Mouse (Mus musculus): Measurements from ENCODE around the gene Ten1. TPM values are rescaled to one million over a fixed set of nuclear protein-coding genes. Genes with fewer than 3 reads are reported as not detected.

Ten1 gene
- polyA plus RNA-seq, 1 experiment from 2014 or later, result 86.7 TPM

DNA sequence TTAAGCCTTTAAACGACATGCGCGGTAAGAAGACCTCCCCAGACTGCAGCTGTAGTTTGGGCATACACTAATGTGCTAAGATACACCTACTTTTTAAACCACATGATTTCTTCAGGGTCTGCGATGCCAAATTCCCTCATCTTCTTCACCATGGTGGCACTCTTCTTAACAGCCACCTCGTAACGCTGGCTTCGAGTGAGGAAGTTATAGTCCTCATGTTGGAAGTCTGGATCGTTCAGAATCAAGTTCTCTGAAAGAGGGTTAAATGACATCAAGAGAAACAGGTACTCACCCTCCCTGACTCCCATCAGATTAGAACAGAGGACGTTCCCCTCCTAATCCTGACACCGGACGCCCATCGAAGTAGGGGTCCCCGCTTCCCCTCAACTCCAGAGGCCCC is 523 bp upstream of the Ten1 start:
- H3K9me3 ChIP-seq, result no peaks in the 10 kb centered on the region
- H3K4me2 ChIP-seq, result peak overlapping the region; percentile 58
- peak overlapping the region; percentile 100 for H3K27ac ChIP-seq
- WGBS, result 21% methylated on average over 13 of the region's 13 CpGs
- peaks cover 31% of the 10 kb centered on the region for H3K4me1 ChIP-seq
- H3K4me3 ChIP-seq, result peak overlapping the region; percentile 86
- 0 out of 2 replicates have a peak, but pooled peaks cover 3% of the 10 kb centered on the region for H3K36me3 ChIP-seq (replicated peaks)
- no peak for ATAC-seq (replicated peaks)
- no peaks in the 10 kb centered on the region for H3K27me3 ChIP-seq (replicated peaks)
- H3K9ac ChIP-seq, result peak overlapping the region; percentile 91

DNA sequence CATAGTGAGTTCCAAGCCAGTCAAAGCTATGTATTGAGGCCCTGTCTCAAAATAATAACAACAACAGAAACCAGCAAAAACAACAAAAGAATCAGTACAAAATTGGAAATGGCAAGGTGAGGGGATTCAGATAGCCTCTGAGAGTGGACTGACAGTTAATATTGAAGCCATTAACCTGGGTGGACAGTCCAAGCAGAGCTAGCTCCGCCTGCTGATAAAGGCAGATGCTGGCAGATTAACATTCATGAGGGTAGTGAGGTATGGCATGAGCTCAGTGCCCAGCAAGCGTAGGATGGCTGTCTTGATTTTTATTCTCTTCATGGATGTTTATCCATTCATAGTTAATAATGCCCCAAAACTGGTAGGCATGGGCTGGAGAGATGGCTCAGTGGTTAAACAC is 2.5 kb downstream of the Ten1 start:
- H3K27ac ChIP-seq, result no peak overlapping the region
- 88% methylated on average over 2 of the region's 2 CpGs for WGBS

DNA sequence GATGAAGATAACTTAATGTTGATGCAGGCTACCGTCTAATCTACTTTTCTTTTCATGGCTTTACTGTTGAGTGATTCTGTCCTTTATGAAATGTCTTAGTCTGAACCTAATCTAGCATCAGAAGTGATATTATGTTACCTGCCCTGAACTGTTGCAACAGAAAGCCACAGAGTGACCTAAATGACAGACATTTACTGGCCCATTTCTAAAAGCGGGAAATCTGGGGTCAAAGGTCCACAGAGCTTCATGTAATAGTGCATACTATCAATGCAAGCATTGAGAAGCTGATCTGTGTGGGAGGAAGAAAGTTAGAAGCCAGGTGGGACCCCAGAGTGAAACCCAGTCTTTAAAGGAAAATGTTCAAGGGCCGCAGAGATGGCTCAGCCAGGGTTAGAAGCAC is 4.5 kb downstream of the Ten1 start:
- 96% methylated on average over 3 of the region's 3 CpGs for WGBS
- no peak for ATAC-seq (replicated peaks)
- H3K4me2 ChIP-seq, result no peak overlapping the region

More for the DNA sequence above, 2.5 kb downstream of the Ten1 start:
- no peak for ATAC-seq (replicated peaks)
- Histone ChIP-seq H3K27me3 (replicated peaks) (no peaks in the 10 kb centered on the region), H3K9me3 (no peaks in the 10 kb centered on the region), H3K4me3 (no peak overlapping the region), H3K4me2 (no peak overlapping the region), H3K4me1 (peaks cover 19% of the 10 kb centered on the region), H3K36me3 (replicated peaks) (peaks cover 2% of the 10 kb centered on the region; the same call in 1 of the 2 replicates), H3K9ac (no peak overlapping the region)

DNA sequence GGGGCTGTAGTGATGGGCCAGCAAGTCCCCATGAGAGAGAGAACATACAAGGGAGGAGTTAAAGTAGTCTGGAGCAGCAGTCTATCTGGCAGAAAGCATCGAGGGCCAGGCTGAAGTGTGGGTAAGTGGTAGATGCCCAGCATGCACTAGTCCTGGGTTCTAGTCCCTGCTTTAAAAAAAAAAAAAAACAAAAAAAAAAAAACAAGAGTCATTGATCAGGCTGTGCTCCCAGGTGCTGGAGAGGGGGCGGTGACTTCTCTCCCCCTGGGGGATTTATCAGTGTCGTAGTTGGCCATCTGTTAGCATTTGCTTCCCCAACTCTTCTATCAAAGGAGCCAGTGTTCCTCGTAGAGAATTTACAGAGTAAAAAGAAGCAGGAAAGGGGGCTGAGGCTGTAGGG is 8.0 kb downstream of the Ten1 start:
- 82% methylated on average over 4 of the region's 4 CpGs for WGBS

More for the DNA sequence above, 4.5 kb downstream of the Ten1 start:
- Histone ChIP-seq H3K9ac (no peak overlapping the region), H3K4me3 (no peak overlapping the region), H3K36me3 (replicated peaks) (no peaks in the 10 kb centered on the region; the same call in 1 of the 2 replicates), H3K27ac (no peak overlapping the region), H3K27me3 (replicated peaks) (no peaks in the 10 kb centered on the region), H3K4me1 (peaks cover 4% of the 10 kb centered on the region), H3K9me3 (no peaks in the 10 kb centered on the region)

DNA sequence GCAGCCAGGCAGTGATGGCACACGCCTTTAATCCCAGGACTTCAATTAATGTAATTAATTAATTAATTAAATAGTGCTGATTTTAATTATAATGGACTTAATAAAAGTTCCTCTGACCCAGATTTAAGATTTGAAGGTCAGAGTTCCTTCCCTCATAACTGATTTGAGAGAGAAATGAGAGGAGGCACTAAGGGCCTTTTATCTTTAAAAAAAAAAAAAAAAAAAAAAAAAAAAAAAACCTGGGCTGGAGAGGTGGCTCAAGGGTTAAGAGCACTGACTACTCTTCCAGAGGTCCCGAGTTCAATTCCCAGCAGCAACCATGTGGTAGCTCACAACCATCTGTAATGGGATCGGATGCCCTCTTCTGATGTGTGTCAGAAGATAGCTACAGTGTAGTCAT is 10.0 kb downstream of the Ten1 start:
- ATAC-seq (replicated peaks), result no peak
- Histone ChIP-seq H3K9ac (no peak overlapping the region), H3K4me1 (no peaks in the 10 kb centered on the region), H3K36me3 (replicated peaks) (no peaks in the 10 kb centered on the region; the same call in 1 of the 2 replicates), H3K4me3 (no peak overlapping the region), H3K4me2 (no peak overlapping the region), H3K27me3 (replicated peaks) (no peaks in the 10 kb centered on the region), H3K27ac (no peak overlapping the region), H3K9me3 (no peaks in the 10 kb centered on the region)
- WGBS, result 85% methylated on average over 3 of the region's 3 CpGs

More for the DNA sequence above, 8.0 kb downstream of the Ten1 start:
- Histone ChIP-seq H3K4me2 (no peak overlapping the region), H3K27ac (no peak overlapping the region), H3K4me1 (no peaks in the 10 kb centered on the region), H3K9ac (no peak overlapping the region), H3K36me3 (replicated peaks) (no peaks in the 10 kb centered on the region; the same call in 1 of the 2 replicates), H3K27me3 (replicated peaks) (no peaks in the 10 kb centered on the region), H3K9me3 (no peaks in the 10 kb centered on the region), H3K4me3 (no peak overlapping the region)
- ATAC-seq (replicated peaks), result no peak

DNA sequence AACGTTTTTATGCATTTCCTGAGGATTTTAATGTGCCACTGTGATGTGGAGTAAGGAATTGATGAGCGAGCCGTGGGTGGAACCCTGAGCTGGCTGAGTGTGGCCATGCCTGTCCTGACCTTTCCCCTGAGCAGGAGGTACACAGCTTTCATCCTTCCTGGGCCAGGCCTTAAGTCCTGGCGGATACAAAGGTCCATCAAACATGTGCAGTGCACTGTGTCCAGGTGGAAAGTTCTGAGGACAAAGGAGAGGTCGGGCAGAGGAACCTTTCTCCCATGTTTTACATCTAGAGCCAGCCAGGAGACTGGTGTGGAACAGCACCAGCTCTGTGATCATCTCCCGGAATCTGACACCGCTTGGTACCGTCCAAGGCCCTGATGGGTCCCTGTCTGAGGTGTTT is 10.6 kb downstream of the Ten1 start:
- 82% methylated on average over 8 of the region's 8 CpGs for WGBS
- Histone ChIP-seq H3K36me3 (replicated peaks) (no peaks in the 10 kb centered on the region; the same call in 1 of the 2 replicates), H3K4me3 (no peak overlapping the region), H3K9me3 (no peaks in the 10 kb centered on the region), H3K27me3 (replicated peaks) (no peaks in the 10 kb centered on the region), H3K27ac (no peak overlapping the region), H3K4me2 (no peak overlapping the region), H3K9ac (no peak overlapping the region), H3K4me1 (no peaks in the 10 kb centered on the region)
- no peak for ATAC-seq (replicated peaks)

DNA sequence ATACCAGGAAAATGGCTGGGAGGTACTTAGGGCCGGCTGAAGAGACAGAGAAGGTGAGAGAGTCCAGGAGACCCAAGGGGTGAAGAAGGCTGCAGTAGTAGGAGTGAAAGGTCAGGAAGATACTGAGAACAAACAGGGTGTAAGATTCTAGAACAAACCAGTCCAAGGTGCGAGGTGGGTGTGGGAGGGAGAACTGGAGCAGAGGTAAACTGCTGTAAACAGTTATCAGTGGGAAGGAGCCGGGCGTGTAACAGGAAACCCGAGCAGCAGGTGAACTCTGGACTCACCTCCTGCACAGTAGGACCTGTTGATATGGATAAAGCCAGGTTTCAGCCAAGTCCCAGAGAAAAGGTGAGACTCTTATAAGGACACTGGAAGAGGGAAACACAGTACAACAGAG is 12.0 kb downstream of the Ten1 start:
- Histone ChIP-seq H3K27ac (no peak overlapping the region), H3K4me3 (no peak overlapping the region), H3K9ac (no peak overlapping the region), H3K9me3 (no peaks in the 10 kb centered on the region), H3K4me2 (no peak overlapping the region), H3K27me3 (replicated peaks) (no peaks in the 10 kb centered on the region), H3K36me3 (replicated peaks) (no peaks in the 10 kb centered on the region; the same call in 1 of the 2 replicates), H3K4me1 (no peaks in the 10 kb centered on the region)
- no peak for ATAC-seq (replicated peaks)
- WGBS, result 79% methylated on average over 5 of the region's 5 CpGs

DNA sequence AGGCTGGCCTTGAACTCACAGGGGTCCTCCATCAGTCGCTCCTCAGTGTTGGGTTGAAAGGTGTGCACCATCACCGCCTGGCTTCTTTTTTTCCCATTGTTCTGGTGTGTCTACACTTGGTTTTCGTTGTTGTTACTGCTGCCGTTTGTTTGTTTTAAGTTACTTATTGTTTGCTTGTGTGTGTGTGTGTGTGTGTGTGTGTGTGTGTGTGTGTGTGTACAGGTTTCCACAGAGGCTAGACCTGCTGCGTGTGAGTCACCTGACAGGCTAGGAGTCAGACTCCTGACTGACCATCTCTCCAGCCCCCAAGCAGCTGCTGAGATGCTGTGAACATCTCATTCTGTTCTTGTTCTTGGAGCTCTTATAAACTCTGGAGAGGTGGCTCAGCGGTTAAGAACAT is 14.2 kb downstream of the Ten1 start:
- Histone ChIP-seq H3K9ac (no peak overlapping the region), H3K9me3 (no peaks in the 10 kb centered on the region), H3K4me2 (no peak overlapping the region), H3K27ac (no peak overlapping the region), H3K4me1 (no peaks in the 10 kb centered on the region), H3K27me3 (replicated peaks) (no peaks in the 10 kb centered on the region), H3K36me3 (replicated peaks) (no peaks in the 10 kb centered on the region), H3K4me3 (no peak overlapping the region)
- ATAC-seq (replicated peaks), result no peak
- WGBS, result 91% methylated on average over 6 of the region's 6 CpGs

DNA sequence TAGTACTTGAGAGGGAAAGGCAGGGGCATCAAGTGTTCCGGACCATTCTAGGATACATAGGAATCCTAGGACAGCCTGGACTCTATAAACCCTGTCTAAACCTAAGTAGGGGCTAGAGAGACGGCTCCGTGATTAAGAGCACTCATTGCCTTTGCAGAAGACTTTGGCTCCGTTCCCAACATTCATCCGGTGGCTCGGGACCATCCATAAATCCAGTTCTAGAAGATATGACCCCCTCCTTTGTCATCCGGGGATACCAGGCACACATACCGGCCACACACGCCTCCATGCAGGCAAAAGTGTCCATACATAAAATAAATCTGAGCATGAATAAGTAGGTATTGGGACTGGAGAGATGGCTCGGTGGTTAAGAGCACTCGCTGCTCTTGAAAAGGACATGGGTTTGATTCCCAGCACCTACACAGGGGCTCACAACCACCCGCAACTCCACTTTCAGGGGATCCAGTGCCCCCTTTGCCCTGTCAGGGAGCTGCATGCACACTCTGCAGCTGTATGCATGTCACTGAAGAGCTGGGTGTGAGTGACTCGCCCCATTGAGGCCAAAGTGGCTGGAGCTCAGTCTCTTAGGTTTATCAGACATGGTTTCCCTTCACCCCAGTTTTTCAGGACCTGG is 15.3 kb downstream of the Ten1 start:
- Histone ChIP-seq H3K36me3 (replicated peaks) (no peaks in the 10 kb centered on the region), H3K9ac (no peak overlapping the region), H3K4me3 (no peak overlapping the region), H3K27me3 (replicated peaks) (no peaks in the 10 kb centered on the region), H3K27ac (no peak overlapping the region), H3K4me2 (no peak overlapping the region), H3K4me1 (peaks cover 8% of the 10 kb centered on the region; the same call in 1 of the 2 replicates), H3K9me3 (no peaks in the 10 kb centered on the region)
- WGBS, result 91% methylated on average over 13 of the region's 13 CpGs
- no peak for ATAC-seq (replicated peaks)

DNA sequence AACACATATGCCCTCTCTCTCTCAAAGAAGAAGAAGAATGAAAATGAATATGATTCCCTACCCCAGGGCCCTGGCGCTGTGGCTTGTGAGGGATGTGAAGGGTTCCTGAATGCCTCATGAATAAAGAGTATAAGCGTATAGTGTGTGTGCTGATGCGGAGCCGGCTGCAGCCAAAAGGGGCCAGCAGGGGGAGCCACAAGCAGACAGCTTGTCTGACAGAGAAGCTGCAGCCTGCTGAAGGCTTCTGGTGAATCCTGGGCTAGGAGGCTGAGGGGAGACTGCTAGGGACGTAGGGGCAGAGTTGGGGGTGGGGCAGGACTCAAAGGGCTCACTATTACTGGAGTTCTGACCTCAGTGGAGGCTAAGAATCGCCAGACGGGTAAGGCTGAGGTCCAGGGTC is 16.5 kb downstream of the Ten1 start:
- no peaks in the 10 kb centered on the region for H3K9me3 ChIP-seq
- no peak overlapping the region for H3K4me2 ChIP-seq
- H3K9ac ChIP-seq, result no peak overlapping the region
- no peaks in the 10 kb centered on the region for H3K36me3 ChIP-seq (replicated peaks)
- 82% methylated on average over 7 of the region's 7 CpGs for WGBS
- H3K27me3 ChIP-seq (replicated peaks), result no peaks in the 10 kb centered on the region; the same call in 1 of the 2 replicates
- H3K4me1 ChIP-seq, result peaks cover 14% of the 10 kb centered on the region
- no peak overlapping the region for H3K27ac ChIP-seq
- no peak overlapping the region for H3K4me3 ChIP-seq
- no peak for ATAC-seq (replicated peaks)

DNA sequence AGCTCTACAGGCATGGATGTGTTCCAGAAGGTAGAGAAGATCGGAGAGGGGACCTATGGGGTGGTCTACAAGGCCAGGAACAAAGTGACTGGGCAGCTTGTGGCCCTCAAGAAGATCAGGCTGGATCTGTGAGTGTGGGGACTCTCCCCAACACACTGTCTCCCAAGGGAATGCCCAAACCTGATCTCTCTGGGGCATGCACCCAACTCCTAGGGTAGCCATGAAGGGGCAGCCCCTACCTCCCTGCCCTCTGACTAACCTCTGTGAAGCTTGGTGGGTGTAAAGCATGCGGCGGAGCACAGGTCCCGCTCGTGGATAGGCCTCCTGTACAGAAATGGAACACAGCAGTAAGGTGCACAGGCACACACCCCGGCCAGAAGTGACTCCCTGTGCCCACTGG is 17.3 kb downstream of the Ten1 start:
- H3K4me2 ChIP-seq, result no peak overlapping the region
- H3K27me3 ChIP-seq (replicated peaks), result peaks cover 6% of the 10 kb centered on the region
- H3K4me1 ChIP-seq, result peaks cover 14% of the 10 kb centered on the region
- H3K36me3 ChIP-seq (replicated peaks), result no peaks in the 10 kb centered on the region
- H3K9me3 ChIP-seq, result no peaks in the 10 kb centered on the region
- no peak overlapping the region for H3K9ac ChIP-seq
- ATAC-seq (replicated peaks), result no peak
- WGBS, result 96% methylated on average over 6 of the region's 6 CpGs
- H3K4me3 ChIP-seq, result no peak overlapping the region
- H3K27ac ChIP-seq, result no peak overlapping the region

DNA sequence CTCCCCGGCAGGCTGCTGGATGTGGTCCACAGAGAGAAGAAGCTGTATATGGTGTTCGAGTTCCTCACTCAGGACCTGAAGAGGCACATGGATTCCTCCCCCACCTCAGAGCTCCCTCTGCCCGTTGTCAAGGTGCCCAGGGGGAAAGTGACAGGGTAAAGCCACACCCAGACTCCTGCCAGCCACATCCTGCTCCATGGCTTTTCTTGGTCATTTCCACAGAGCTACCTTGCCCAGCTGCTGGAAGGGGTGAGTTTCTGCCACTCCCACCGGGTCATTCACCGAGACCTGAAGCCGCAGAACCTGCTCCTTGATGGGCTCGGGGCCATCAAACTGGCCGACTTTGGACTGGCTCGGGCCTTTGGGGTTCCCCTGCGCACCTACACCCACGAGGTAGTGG is 17.9 kb downstream of the Ten1 start:
- no peak overlapping the region for H3K4me2 ChIP-seq
- H3K9me3 ChIP-seq, result no peaks in the 10 kb centered on the region
- H3K27me3 ChIP-seq (replicated peaks), result peaks cover 12% of the 10 kb centered on the region
- no peak for ATAC-seq (replicated peaks)
- H3K4me1 ChIP-seq, result peaks cover 14% of the 10 kb centered on the region
- H3K27ac ChIP-seq, result no peak overlapping the region
- H3K9ac ChIP-seq, result no peak overlapping the region
- no peak overlapping the region for H3K4me3 ChIP-seq
- WGBS, result 84% methylated on average over 11 of the region's 11 CpGs
- no peaks in the 10 kb centered on the region for H3K36me3 ChIP-seq (replicated peaks)

DNA sequence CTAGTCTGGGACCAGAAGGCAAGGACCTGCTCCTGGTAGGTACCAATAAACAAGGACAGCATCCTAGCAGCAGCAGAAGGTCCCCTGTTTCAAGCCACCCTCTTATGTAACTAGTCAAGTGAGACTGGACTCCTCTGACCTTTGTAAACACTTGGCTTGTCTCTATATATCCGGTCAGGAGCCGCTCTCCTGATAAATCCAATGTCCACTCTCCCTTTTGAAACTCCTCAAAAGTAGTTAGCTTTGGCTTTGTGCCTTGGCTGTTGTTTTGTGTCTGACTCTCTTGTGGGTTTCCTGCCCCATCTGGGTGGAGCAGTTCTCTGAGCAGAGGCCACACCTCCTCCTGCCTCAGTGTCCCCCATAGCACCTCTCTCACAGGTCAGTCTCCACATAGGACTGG is 19.6 kb downstream of the Ten1 start:
- ATAC-seq (replicated peaks), result no peak
- peak overlapping the region; percentile 60 for H3K27ac ChIP-seq
- no peaks in the 10 kb centered on the region for H3K9me3 ChIP-seq
- no peak overlapping the region for H3K4me2 ChIP-seq
- no peak overlapping the region for H3K9ac ChIP-seq
- H3K36me3 ChIP-seq (replicated peaks), result no peaks in the 10 kb centered on the region
- WGBS, result 78% methylated on average over 2 of the region's 2 CpGs
- H3K4me3 ChIP-seq, result no peak overlapping the region
- H3K4me1 ChIP-seq, result peaks cover 22% of the 10 kb centered on the region
- H3K27me3 ChIP-seq (replicated peaks), result peaks cover 27% of the 10 kb centered on the region
